Mouse (Mus musculus): ENCODE measurements at regions not wholly inside any gene's neighbourhood (a gene's known extent, or its start where the extent isn't known, plus 50 kb on each side); places are given as distances from the start of the nearest gene placed in this dataset.

DNA sequence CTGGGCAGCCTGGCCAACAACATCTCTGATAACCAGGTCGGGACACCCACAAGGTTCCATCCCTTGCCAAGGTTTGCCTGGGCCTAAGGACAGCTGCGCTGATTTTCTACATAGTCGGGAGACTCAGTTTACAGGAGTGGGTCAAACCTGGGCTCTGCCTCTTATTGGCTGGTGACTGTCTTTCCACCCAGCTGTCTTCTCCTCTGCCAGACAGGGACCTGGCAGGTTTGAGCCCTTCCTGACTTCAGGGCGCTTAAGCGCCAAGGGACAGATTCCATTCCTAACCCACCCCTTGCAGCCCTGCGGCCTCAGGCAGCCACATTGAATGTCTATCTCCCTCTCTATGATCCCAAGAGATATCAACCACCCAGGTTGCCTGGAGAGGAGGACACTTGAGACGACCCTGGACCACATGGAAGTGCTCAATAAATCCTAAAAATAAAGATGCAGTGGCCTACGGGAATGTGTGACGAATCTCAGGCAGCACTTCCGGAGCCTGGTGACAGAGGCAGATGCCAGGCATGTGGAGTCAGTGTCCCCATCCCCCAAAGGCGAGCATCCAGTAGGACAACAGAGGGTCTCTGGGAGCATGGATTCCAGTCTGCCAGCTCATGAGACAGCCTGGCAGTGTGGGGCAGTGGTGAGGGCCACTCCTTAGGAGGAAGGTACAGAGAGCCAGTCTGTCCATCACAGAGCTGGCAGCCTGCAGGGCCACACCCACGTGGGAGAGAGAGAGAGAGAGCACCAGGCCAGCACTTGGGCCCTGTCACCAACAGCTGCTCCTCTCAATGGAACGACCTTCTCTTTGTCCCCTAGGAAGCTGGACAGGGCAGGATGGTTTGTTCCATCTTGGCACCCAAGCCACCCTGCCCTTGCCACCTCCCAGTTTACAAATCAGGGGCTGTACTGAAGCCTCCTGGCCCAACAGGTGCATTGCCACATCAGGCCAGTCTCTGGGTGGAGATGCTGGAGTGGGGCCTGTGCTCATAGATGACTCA, 63.8 kb upstream of the Slc6a6 start:
- DNase-seq: no peak

GRCm38 (mm10) chr6:91621437-91621836, 62.4 kb upstream of the Slc6a6 start:
- DNase-seq: no peak

- DNase-seq: no peak
These were observed 61.4 kb upstream of the Slc6a6 start for GRCm38 (mm10) chr6:91622425-91622824.

- no peak for DNase-seq
These were observed 60.2 kb upstream of the Slc6a6 start for GRCm38 (mm10) chr6:91623646-91624045.

GRCm38 (mm10) chr6:91629230-91629629, 54.6 kb upstream of the Slc6a6 start:
- no peak for DNase-seq

DNA sequence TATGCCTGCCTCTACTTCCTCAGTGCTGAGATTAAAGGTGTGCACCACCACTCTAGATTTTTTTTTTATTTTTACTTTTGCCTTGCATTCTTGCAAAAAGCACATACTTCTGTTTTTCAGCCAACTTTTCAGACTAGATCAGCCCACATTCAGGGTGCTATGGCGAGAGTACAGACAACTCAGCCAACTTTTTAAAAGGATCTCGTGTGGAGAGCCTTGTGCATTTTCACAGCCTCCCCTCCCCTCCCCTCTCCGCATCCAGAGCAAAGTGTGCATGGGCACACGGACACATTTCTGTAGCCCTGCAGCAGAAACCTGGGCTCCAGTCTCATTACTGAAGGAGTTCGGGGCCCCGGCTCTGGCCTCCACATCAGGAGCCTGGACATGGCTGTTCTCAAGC, 52.6 kb upstream of the Slc6a6 start:
- no peak for DNase-seq
